Mouse (Mus musculus): ENCODE measurements around the gene March10. TPM values are rescaled to one million over a fixed set of nuclear protein-coding genes. Genes with fewer than 3 reads are reported as not detected.

Gene March10
- polyA plus RNA-seq, 1 experiment: 0.13 TPM

DNA sequence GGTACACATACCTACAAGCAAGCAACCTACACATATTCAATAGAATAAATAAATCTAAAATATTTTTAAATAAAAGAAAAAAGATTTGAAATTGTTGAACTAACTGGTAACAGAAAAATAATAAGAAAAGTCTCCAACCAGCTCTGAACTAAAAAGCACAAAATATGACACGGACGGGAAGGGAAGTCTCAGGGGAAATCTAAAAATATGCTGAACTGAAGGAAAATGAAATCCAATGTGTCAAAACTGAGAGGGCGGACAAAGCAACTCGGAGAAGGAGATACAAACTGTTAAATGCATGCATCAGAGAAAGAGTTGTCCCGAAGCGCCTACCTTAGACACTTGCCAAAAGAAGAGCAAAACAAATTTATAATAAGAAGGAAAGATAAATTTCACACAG, 28.9 kb upstream of the March10 start:
- Histone ChIP-seq H3K4me3 (no peak overlapping the region), H3K36me3 (ENCODE audit: control insufficient read depth, insufficient read depth) (no peaks in the 10 kb centered on the region), H3K27me3 (ENCODE audit: control insufficient read depth, insufficient read depth, insufficient read length) (no peaks in the 10 kb centered on the region), H3ac (ENCODE audit: control insufficient read depth, insufficient read length) (no peak overlapping the region), H3K79me2 (ENCODE audit: control insufficient read depth, insufficient read depth) (no peaks in the 10 kb centered on the region), H3K4me2 (ENCODE audit: low read depth) (no peak overlapping the region)
- no peak for TF ChIP-seq SRF (IDR thresholded peaks at IDR 0.05; ENCODE audit: control insufficient read depth, insufficient read length, low read depth)
- TF ChIP-seq TCF12 (IDR thresholded peaks at IDR 0.05; ENCODE audit: insufficient read depth, poor library complexity, severe bottlenecking): no peak
- TF ChIP-seq CEBPB (IDR thresholded peaks at IDR 0.05; ENCODE audit: insufficient read depth, poor library complexity, severe bottlenecking): no peak
- TF ChIP-seq MAX (IDR thresholded peaks at IDR 0.05; ENCODE audit: low read depth): no peak
- TF ChIP-seq TCF3 (IDR thresholded peaks at IDR 0.05; ENCODE audit: insufficient read length, low read depth): no peak
- TF ChIP-seq POLR2AphosphoS2 (IDR thresholded peaks at IDR 0.05; ENCODE audit: insufficient read length, low read depth): no peak
- TF ChIP-seq REST (IDR thresholded peaks at IDR 0.05; ENCODE audit: insufficient read depth, insufficient read length): no peak
- TF ChIP-seq USF1 (IDR thresholded peaks at IDR 0.05; ENCODE audit: low read depth): no peak
- no peak for TF ChIP-seq MYOG (IDR thresholded peaks at IDR 0.05; ENCODE audit: control insufficient read depth in 1 of 3, insufficient read depth in 1 of 3, insufficient read length in 2 of 3, low read depth in 2 of 3)
- TF ChIP-seq MYOD1 (IDR thresholded peaks at IDR 0.05; ENCODE audit: control insufficient read depth in 1 of 3, insufficient read length in 2 of 3, low read depth in 2 of 3): no peak
- TF ChIP-seq POLR2A (IDR thresholded peaks at IDR 0.05; ENCODE audit: insufficient read length, low read depth): no peak

DNA sequence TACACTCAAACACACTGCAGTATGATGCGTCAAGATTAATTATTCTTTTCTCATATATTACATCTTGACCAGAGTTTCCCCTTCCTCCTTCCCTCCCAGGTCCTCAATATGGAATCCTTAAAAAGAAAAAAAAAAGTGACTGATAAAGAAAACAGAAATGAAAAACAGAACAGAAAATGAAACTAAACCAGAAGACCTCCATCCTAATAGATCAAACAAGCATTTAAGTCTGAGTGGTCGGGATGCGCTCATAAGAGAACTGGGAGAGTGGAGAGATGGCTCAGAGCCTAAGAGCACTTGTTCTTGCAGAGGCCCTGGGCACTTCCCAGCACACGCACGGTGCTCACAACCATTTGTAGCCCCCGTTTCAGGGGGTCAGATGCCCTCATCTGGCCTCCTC, 28.5 kb upstream of the March10 start:
- no peak for TF ChIP-seq CEBPB (IDR thresholded peaks at IDR 0.05; ENCODE audit: insufficient read depth, poor library complexity, severe bottlenecking)
- TF ChIP-seq TCF3 (IDR thresholded peaks at IDR 0.05; ENCODE audit: insufficient read length, low read depth): no peak
- no peak for TF ChIP-seq MAX (IDR thresholded peaks at IDR 0.05; ENCODE audit: low read depth)
- Histone ChIP-seq H3K4me3 (no peak overlapping the region), H3ac (ENCODE audit: control insufficient read depth, insufficient read length) (no peak overlapping the region), H3K79me2 (ENCODE audit: control insufficient read depth, insufficient read depth) (no peaks in the 10 kb centered on the region), H3K27me3 (ENCODE audit: control insufficient read depth, insufficient read depth, insufficient read length) (no peaks in the 10 kb centered on the region), H3K4me2 (ENCODE audit: low read depth) (no peak overlapping the region), H3K36me3 (ENCODE audit: control insufficient read depth, insufficient read depth) (no peaks in the 10 kb centered on the region)

DNA sequence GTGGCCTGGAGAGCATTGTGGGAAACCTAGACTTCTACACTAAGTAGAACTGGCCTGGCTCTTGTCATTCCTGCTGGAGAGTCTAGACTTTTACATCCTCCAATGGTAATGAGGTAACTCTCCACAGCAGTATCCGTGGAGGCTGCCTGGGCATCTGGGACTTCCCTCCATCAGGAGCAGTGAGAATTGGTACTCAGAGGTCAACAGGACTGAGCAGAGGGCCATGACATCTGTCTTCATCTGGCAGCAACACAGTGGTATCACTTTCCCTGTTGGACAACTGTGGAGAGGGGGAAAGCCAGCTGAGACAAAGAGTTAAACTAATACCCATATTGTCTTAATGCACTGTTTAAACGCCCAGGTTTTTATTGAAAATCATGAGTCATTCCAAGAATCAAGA, 26.2 kb upstream of the March10 start:
- TF ChIP-seq REST (IDR thresholded peaks at IDR 0.05; ENCODE audit: insufficient read depth, insufficient read length): no peak
- no peak for TF ChIP-seq E2F4 (IDR thresholded peaks at IDR 0.05; ENCODE audit: insufficient read depth)
- TF ChIP-seq TCF12 (IDR thresholded peaks at IDR 0.05; ENCODE audit: insufficient read depth, poor library complexity, severe bottlenecking): no peak
- TF ChIP-seq USF1 (IDR thresholded peaks at IDR 0.05; ENCODE audit: low read depth): no peak
- no peak for TF ChIP-seq TCF3 (IDR thresholded peaks at IDR 0.05; ENCODE audit: insufficient read length, low read depth)
- TF ChIP-seq MYOD1 (IDR thresholded peaks at IDR 0.05; ENCODE audit: control insufficient read depth in 1 of 3, insufficient read length in 2 of 3, low read depth in 2 of 3): peak in 2 of 3 experiments; percentile 53 to 60
- TF ChIP-seq POLR2AphosphoS2 (IDR thresholded peaks at IDR 0.05; ENCODE audit: insufficient read length, low read depth): no peak
- TF ChIP-seq SRF (IDR thresholded peaks at IDR 0.05; ENCODE audit: control insufficient read depth, insufficient read length, low read depth): no peak
- no peak for TF ChIP-seq MAX (IDR thresholded peaks at IDR 0.05; ENCODE audit: low read depth)
- peak in 1 of 3 experiments; percentile 48 for TF ChIP-seq MYOG (IDR thresholded peaks at IDR 0.05; ENCODE audit: control insufficient read depth in 1 of 3, insufficient read depth in 1 of 3, insufficient read length in 2 of 3, low read depth in 2 of 3)
- TF ChIP-seq POLR2A (IDR thresholded peaks at IDR 0.05; ENCODE audit: insufficient read length, low read depth): no peak
- TF ChIP-seq CEBPB (IDR thresholded peaks at IDR 0.05; ENCODE audit: insufficient read depth, poor library complexity, severe bottlenecking): no peak
- no peak overlapping the region for H3K4me3 ChIP-seq
- no peaks in the 10 kb centered on the region for H3K27me3 ChIP-seq (ENCODE audit: control insufficient read depth, insufficient read depth, insufficient read length)
- H3K36me3 ChIP-seq (ENCODE audit: control insufficient read depth, insufficient read depth): no peaks in the 10 kb centered on the region
- peak overlapping the region; percentile 34 for H3K4me2 ChIP-seq (ENCODE audit: low read depth)
- H3ac ChIP-seq (ENCODE audit: control insufficient read depth, insufficient read length): no peak overlapping the region
- H3K79me2 ChIP-seq (ENCODE audit: control insufficient read depth, insufficient read depth): no peaks in the 10 kb centered on the region

DNA sequence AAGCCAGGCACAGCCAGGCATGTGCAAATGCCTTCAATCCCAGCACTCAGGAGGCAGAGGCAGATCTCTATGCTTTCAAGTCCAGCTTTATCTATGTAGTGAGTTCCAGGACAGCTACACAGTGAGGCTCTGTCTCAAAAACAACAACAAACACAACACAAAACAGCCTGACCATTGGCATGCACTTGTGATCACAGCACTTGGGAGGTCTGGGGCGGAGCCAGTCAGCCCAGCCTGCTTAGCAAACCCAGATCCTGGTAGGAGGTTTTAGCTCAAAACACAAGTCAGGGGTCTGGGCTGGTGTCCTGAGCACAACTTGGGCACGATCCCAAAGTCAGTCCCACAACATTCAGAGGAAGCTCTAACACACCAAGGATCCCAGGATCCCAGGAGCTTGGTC, 18.2 kb upstream of the March10 start:
- H3ac ChIP-seq (ENCODE audit: control insufficient read depth, insufficient read length): no peak overlapping the region
- H3K4me3 ChIP-seq: no peak overlapping the region
- H3K79me2 ChIP-seq (ENCODE audit: control insufficient read depth, insufficient read depth): no peaks in the 10 kb centered on the region
- H3K36me3 ChIP-seq (ENCODE audit: control insufficient read depth, insufficient read depth): no peaks in the 10 kb centered on the region
- TF ChIP-seq TCF3 (IDR thresholded peaks at IDR 0.05; ENCODE audit: insufficient read length, low read depth): no peak
- no peak for TF ChIP-seq USF1 (IDR thresholded peaks at IDR 0.05; ENCODE audit: low read depth)
- no peak for TF ChIP-seq REST (IDR thresholded peaks at IDR 0.05; ENCODE audit: insufficient read depth, insufficient read length)
- no peak for TF ChIP-seq MAX (IDR thresholded peaks at IDR 0.05; ENCODE audit: low read depth)
- TF ChIP-seq POLR2A (IDR thresholded peaks at IDR 0.05; ENCODE audit: insufficient read length, low read depth): no peak
- no peak for TF ChIP-seq POLR2AphosphoS2 (IDR thresholded peaks at IDR 0.05; ENCODE audit: insufficient read length, low read depth)
- no peak for TF ChIP-seq MYOD1 (IDR thresholded peaks at IDR 0.05; ENCODE audit: control insufficient read depth in 1 of 3, insufficient read length in 2 of 3, low read depth in 2 of 3)
- H3K4me2 ChIP-seq (ENCODE audit: low read depth): no peak overlapping the region
- no peaks in the 10 kb centered on the region for H3K27me3 ChIP-seq (ENCODE audit: control insufficient read depth, insufficient read depth, insufficient read length)

DNA sequence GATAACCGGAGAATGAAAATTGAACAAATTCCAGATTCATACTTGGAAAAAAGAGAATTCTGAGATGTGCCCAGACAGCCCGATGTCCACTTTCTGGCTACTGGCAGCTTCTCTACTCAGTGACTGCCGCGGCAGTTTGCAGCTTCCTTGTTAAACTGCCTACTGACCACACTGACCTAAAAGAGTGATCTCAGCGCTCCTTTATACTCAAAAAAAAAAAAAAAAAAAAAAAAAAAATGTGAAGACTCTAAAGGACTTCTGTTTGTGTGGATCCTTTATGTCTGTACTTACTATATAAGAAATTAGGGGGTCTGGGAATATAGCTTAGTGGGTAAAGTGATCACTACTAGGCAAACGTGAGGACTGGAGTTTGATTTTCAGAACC, 17.8 kb upstream of the March10 start:
- Histone ChIP-seq H3K27me3 (ENCODE audit: control insufficient read depth, insufficient read depth, insufficient read length) (no peaks in the 10 kb centered on the region), H3K36me3 (ENCODE audit: control insufficient read depth, insufficient read depth) (no peaks in the 10 kb centered on the region)
- no peak for TF ChIP-seq REST (IDR thresholded peaks at IDR 0.05; ENCODE audit: insufficient read depth, insufficient read length)
- no peak for TF ChIP-seq USF1 (IDR thresholded peaks at IDR 0.05; ENCODE audit: low read depth)
- no peak for TF ChIP-seq MYOG (IDR thresholded peaks at IDR 0.05; ENCODE audit: control insufficient read depth in 1 of 3, insufficient read depth in 1 of 3, insufficient read length in 2 of 3, low read depth in 2 of 3)
- TF ChIP-seq POLR2A (IDR thresholded peaks at IDR 0.05; ENCODE audit: insufficient read length, low read depth): no peak
- TF ChIP-seq SRF (IDR thresholded peaks at IDR 0.05; ENCODE audit: control insufficient read depth, insufficient read length, low read depth): no peak
- no peak for TF ChIP-seq TCF3 (IDR thresholded peaks at IDR 0.05; ENCODE audit: insufficient read length, low read depth)
- no peak for TF ChIP-seq MAX (IDR thresholded peaks at IDR 0.05; ENCODE audit: low read depth)

More for the DNA sequence above, 17.8 kb upstream of the March10 start:
- H3K4me3 ChIP-seq: no peak overlapping the region
- H3K4me2 ChIP-seq (ENCODE audit: low read depth): no peak overlapping the region
- H3ac ChIP-seq (ENCODE audit: control insufficient read depth, insufficient read length): no peak overlapping the region
- no peaks in the 10 kb centered on the region for H3K79me2 ChIP-seq (ENCODE audit: control insufficient read depth, insufficient read depth)
